Mouse (Mus musculus): Measurements from ENCODE around the gene Ccdc191. TPM values are rescaled to one million over a fixed set of nuclear protein-coding genes. Genes with fewer than 3 reads are reported as not detected.

The Ccdc191 gene
- 5.9 and 6.2 TPM in 2 replicates for polyA plus RNA-seq (2015; fragmentation: Nextera tagmentation; extraction: Ambion mirVana)

GRCm38 (mm10) chr16:43889208-43890004 lies at the start of gene Ccdc191:
TSS of gene Ccdc191 (plus strand) at chr16:43889800.

GRCm38 (mm10) chr16:43926341-43926859 lies 36.8 kb downstream of the Ccdc191 start, which contains the start of gene Qtrt2:
TSS of gene Qtrt2 (minus strand) at chr16:43926809.

GRCm38 (mm10) chr16:43979328-43980109 lies 89.9 kb downstream of the Ccdc191 start, which contains the start of gene Zdhhc23:
TSS of gene Zdhhc23 (minus strand) at chr16:43979791.

Small RNA genes lying within 50 kb of the gene (microRNA-seq; reads per million reads assigned to microRNA genes)
- 0 reads per million in 2 experiments for gene Mir3470b

Other genes starting within 250 kb of the Ccdc191 start
- not detected in 2 replicates for gene Tigit, start 225.7 kb upstream of the Ccdc191 start, polyA plus RNA-seq (2015; fragmentation: Nextera tagmentation; extraction: Ambion mirVana)
- gene Drd3, start 135.8 kb upstream of the Ccdc191 start, polyA plus RNA-seq (2015; fragmentation: Nextera tagmentation; extraction: Ambion mirVana), result not detected in 2 replicates
- 6.6 and 6.7 TPM in 2 replicates for gene Qtrt2, start 37.0 kb downstream of the Ccdc191 start, polyA plus RNA-seq (2015; fragmentation: Nextera tagmentation; extraction: Ambion mirVana)
- 0.08 and 0.10 TPM in 2 replicates for gene Zdhhc23, start 90.0 kb downstream of the Ccdc191 start, polyA plus RNA-seq (2015; fragmentation: Nextera tagmentation; extraction: Ambion mirVana)
- 1.1 and 1.2 TPM in 2 replicates for gene Gramd1c, start 173.5 kb downstream of the Ccdc191 start, polyA plus RNA-seq (2015; fragmentation: Nextera tagmentation; extraction: Ambion mirVana)
- 25.1 and 25.4 TPM in 2 replicates for gene Atp6v1a, start 249.9 kb downstream of the Ccdc191 start, polyA plus RNA-seq (2015; fragmentation: Nextera tagmentation; extraction: Ambion mirVana)